Mouse (Mus musculus) brain, embryonic 14.5 days (tissue): ENCODE measurements around the gene Dexi.

Experiments
- CTCF ChIP-seq: fragments of 200-500 bp; IDR thresholded peaks from 2 replicates; pipeline ENCODE4 v1.5.1; 2012; ENCODE audit warnings: inconsistent platforms, mild to moderate bottlenecking, moderate library complexity, borderline replicate concordance; ENCODE audit not compliant: insufficient read depth, insufficient read length; ENCODE audit errors: extremely low read depth
- POLR2A ChIP-seq: fragments of 200-500 bp; IDR thresholded peaks from 2 replicates; pipeline ENCODE4 v1.6.1; 2012; ENCODE audit warnings: mild to moderate bottlenecking, inconsistent platforms, borderline replicate concordance; ENCODE audit not compliant: poor library complexity, insufficient read depth, insufficient read length, severe bottlenecking; ENCODE audit errors: extremely low read depth

DNA sequence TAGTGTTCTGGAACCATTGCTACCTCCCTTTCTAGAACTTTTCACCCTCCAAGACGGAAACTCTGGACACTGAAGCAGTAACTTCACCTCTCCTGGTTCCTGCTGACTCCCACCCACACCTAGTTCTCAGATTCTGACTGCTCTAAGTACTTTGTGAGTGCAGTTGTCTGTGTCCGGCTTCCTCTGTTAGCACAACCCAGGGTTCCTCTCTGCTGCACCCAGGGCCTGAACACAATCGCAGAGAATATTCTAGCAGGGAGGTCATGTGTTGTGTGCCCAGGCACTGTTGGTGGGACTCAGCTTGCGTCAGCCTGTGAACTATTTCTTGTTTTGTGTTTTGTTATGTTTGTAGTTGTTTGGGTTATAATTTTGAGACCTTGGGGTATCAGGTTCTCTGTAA is 51.1 kb downstream of the Dexi start:
- TF ChIP-seq CTCF (no peak), POLR2A (no peak)
